Mouse (Mus musculus): Measurements from ENCODE around the gene Ntrk3. TPM values are rescaled to one million over a fixed set of nuclear protein-coding genes. Genes with fewer than 3 reads are reported as not detected.
A peak's percentile ranks its signal among the peaks of the same experiment; 100 is the strongest.

Gene Ntrk3
- polyA plus RNA-seq, 1 experiment = 104 TPM

DNA sequence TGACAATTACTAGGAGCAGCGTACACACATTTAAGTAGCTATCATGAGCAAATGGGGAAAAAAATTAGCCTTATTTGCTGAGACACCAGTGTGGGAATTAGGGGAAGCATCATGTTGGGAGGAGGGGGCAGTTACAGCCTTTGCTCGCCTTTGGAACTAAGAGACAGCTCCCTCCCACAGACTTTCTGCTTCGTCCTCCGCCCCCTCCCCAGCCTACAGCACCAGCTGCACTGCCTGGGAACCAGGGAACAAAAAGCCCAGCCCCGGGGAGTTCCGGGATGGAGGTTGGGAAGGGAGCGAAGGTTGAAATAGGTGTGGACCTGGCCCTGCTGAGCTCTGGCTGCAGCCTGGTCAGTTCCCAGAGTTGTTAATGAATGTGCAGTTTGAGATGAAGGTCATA is 151.9 kb downstream of the Ntrk3 start:
- Histone ChIP-seq H3K27ac (replicated peaks; ENCODE audit: low read depth, low read length) (no peak overlapping the region), H3K4me3 (ENCODE audit: insufficient read depth, low read depth, low read length) (no peak overlapping the region), H3K4me1 (ENCODE audit: control insufficient read depth, insufficient read depth, insufficient read length, low read length) (no peaks in the 10 kb centered on the region)

DNA sequence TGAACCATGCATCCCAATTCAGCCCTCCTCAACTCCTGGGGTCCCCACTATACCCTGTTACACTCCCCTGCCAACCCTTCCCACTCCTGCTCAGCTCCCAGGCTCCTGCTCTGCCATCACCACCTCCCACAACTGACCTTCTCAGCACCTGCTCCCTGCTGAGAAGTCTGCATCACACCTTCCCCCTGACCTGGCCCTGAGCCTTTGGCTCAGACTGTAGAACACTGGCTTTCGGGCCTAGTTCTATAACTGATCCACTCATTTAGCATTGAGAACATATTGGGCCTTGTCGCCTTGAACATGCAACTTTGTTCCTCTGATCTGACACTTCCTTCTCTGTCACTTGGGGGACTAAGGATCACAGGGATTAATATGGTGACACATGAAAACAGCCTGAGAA is 152.9 kb downstream of the Ntrk3 start:
- H3K27ac ChIP-seq (replicated peaks; ENCODE audit: low read depth, low read length) = no peak overlapping the region
- no peak overlapping the region for H3K4me3 ChIP-seq (ENCODE audit: insufficient read depth, low read depth, low read length)
- no peaks in the 10 kb centered on the region for H3K4me1 ChIP-seq (ENCODE audit: control insufficient read depth, insufficient read depth, insufficient read length, low read length)

DNA sequence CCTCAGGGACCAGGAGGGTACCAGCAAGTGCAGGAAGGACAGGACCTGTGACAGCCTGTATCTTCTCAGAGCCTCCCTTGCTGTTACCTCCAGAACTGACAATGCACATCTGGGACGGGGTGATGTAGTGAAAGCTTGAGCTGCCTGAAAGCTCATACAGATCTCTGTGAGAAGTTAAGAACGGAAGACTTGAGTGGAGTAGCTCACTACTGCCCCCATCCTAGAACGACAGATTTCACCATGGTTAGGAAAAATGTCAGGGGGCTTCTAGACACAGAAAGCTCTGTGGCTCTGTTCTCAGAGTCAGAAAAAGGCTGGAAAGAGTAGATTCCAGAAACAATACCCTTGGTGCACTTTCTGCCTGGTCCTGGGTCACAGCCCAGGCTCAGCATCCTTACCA is 153.3 kb downstream of the Ntrk3 start:
- H3K4me1 ChIP-seq (ENCODE audit: control insufficient read depth, insufficient read depth, insufficient read length, low read length) = no peaks in the 10 kb centered on the region
- H3K27ac ChIP-seq (replicated peaks; ENCODE audit: low read depth, low read length) = no peak overlapping the region
- H3K4me3 ChIP-seq (ENCODE audit: insufficient read depth, low read depth, low read length) = no peak overlapping the region

DNA sequence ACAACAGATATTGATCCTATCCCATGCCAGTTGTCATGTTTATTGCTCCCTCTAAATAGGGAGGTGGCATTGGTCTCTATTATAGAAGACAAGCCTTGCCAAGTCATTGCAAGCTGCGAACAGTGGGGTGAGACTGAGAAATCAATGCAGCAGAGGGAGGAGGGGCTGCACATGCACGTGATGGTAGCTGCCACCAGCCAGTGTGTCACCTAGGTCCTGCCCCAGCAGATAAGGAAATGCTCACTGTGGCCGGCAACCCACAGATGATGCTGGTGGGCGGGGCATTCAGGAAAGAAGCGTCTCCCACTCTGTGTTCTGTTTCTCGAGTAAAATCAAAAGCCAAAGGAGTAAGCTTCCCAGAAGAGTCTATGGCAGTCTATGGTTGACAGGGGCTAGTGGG is 154.1 kb downstream of the Ntrk3 start:
- no peaks in the 10 kb centered on the region for H3K4me1 ChIP-seq (ENCODE audit: control insufficient read depth, insufficient read depth, insufficient read length, low read length)
- H3K27ac ChIP-seq (replicated peaks; ENCODE audit: low read depth, low read length) = no peak overlapping the region
- no peak overlapping the region for H3K4me3 ChIP-seq (ENCODE audit: insufficient read depth, low read depth, low read length)

DNA sequence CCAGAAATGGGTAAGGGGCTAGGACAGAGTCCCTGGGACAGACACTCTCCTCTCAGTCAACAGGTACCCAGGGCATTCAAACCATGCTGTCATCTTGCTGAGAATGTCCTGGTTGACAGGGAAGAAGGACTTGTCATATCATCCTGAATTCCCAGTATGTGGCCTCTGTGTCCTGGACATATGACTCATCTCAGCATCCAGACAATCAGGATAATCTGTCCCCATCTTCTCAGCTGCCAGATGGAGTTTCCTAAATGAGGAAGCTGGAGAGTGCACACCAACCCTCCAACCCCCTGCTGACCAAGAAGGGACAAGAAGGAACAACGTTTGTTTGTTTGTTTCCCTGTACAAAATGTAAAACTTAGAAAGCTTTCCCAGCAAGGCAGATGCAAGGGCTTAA is 156.5 kb downstream of the Ntrk3 start:
- Histone ChIP-seq H3K4me3 (ENCODE audit: insufficient read depth, low read depth, low read length) (no peak overlapping the region), H3K27ac (replicated peaks; ENCODE audit: low read depth, low read length) (no peak overlapping the region), H3K4me1 (ENCODE audit: control insufficient read depth, insufficient read depth, insufficient read length, low read length) (no peaks in the 10 kb centered on the region)

DNA sequence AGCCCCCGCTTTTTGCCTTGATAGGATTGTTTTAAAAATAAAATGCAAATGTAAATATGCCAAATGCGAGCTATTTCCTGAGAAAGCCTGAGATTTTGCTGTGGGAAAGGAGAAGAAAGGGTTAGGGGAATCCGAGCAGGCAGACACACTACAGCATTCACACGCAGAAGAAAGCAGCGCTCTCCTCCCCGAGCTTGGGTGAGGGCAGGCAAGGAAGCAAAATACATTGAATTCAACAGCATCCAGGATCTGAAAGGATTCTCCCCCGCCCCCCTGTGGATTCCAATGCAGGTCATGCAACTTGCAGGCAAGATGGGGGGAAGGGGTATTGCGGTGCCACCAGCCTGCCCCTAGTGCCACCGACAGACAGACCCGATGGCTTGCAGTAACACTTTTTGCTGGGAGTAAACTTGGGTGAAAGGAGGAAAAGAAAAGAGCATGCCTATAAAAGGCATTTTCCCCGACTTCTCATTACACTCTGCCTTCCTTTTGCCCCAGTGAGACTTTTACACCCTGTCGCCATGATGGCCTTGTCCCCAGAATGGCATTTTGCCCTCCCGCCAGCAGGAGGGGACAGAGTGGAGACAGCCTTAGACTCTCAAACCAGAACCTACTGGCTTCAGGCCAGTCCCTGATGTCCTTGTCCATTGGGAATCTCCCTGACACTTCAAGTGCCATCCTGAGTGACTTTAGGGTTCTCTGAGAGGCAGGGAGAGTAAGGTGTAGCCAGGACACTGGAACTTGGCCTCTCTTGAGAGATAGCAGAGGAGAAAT is 158.2 kb downstream of the Ntrk3 start:
- H3K27ac ChIP-seq (replicated peaks; ENCODE audit: low read depth, low read length) = no peak overlapping the region
- peak overlapping the region; percentile 68 for H3K4me3 ChIP-seq (ENCODE audit: insufficient read depth, low read depth, low read length)
- H3K4me1 ChIP-seq (ENCODE audit: control insufficient read depth, insufficient read depth, insufficient read length, low read length) = peaks cover 3% of the 10 kb centered on the region

DNA sequence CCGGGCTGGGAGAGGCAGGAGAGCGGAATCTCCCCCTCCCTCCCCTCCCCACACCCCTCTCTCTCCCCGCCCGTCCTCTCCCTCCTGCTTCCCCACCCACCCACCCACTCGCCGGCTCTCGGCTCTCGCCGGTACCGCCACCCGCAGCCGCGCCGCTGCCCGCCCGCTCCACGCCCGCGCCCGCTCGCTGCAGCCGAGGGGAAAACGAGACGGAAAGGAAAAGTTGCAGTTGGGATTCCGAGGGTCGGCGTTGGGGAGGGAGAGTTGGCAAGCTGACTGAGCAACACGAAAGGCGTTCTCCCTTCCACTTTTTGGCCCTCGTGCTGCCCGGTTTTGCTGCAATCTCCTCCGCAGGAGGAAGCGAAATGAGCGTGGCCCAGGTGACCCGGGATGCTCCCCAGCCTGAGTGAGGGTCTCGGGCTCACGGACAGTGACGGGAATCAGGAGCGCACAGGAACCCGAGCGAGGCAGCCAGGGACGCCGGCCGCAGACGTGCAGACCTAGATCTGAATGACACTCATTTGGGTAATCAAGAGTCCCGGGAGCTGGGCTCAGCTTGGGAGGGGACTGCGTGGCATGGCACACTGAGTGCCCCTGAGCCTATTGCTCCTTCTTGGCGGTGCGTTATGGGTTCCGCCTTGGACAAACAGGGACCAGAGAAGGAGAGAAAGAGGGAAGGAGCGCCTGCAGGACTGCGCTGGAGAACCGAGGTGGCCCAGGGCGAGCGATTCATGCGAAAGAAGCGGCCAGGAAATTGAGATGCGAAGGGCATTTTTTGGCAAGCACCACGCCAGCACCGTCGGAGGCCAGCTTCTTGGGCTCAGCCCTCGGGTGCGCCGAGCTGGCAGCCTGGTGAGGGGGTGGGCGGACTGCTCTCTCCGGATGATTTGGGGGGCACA is 159.1 kb downstream of the Ntrk3 start:
- peaks cover 4% of the 10 kb centered on the region for H3K4me1 ChIP-seq (ENCODE audit: control insufficient read depth, insufficient read depth, insufficient read length, low read length)
- peak overlapping the region; percentile 68 for H3K4me3 ChIP-seq (ENCODE audit: insufficient read depth, low read depth, low read length)
- 0 out of 2 replicates have a peak overlapping the region, but pooled peaks have one; percentile 13 for H3K27ac ChIP-seq (replicated peaks; ENCODE audit: low read depth, low read length)

DNA sequence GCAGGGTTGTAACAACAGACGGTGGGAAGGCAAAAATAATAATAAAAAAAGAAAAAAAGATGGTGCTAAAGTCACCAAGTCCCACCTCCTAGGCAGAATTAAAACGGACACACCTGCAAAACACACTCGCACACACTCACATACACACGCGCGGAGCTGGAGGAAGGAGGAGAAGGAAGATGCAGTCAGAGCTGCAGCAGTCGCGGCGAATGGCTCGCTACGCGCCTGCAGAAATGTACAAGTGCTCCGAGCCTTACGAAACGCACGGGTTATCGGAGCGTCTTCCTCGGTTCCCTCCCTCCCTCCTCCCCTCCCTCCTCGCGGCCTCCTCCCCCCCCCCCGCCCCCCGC is 159.7 kb downstream of the Ntrk3 start:
- H3K4me3 ChIP-seq (ENCODE audit: insufficient read depth, low read depth, low read length) = peak overlapping the region; percentile 59
- H3K27ac ChIP-seq (replicated peaks; ENCODE audit: low read depth, low read length) = no peak overlapping the region
- H3K4me1 ChIP-seq (ENCODE audit: control insufficient read depth, insufficient read depth, insufficient read length, low read length) = peaks cover 4% of the 10 kb centered on the region

DNA sequence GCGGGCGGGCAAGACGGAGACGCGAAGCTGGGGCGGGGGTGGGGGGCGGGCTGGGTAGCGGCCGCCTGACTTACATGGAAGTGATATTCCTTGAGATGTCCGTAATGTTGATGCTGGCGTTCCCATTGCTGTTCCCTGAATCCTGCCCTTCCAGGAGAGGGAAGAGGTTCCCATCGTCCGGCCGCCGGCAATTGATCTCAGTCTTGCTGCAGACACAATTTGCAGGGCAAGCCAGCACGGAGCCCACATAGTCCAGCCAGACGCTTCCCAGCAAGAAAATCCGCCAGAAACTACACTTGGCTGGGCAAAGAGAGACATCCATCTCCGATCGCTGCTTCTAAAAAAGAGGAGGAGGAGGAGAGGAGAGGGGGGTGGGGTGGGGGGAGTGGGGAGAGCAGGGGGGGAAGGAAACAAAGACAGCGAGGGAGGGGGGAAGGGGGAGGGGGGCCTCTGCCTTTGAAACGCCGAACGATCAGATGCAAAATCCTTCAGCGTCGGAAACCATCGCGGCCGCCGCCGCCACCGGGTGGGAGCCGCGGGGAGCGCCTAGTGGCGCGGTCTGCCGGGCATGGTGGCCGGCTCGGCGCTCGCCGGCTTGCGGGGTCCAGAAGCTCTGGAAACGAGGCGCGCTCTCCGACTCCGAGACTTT is 160.2 kb downstream of the Ntrk3 start:
- peaks cover 4% of the 10 kb centered on the region for H3K4me1 ChIP-seq (ENCODE audit: control insufficient read depth, insufficient read depth, insufficient read length, low read length)
- H3K27ac ChIP-seq (replicated peaks; ENCODE audit: low read depth, low read length) = no peak overlapping the region
- peak overlapping the region; percentile 79 for H3K4me3 ChIP-seq (ENCODE audit: insufficient read depth, low read depth, low read length)

DNA sequence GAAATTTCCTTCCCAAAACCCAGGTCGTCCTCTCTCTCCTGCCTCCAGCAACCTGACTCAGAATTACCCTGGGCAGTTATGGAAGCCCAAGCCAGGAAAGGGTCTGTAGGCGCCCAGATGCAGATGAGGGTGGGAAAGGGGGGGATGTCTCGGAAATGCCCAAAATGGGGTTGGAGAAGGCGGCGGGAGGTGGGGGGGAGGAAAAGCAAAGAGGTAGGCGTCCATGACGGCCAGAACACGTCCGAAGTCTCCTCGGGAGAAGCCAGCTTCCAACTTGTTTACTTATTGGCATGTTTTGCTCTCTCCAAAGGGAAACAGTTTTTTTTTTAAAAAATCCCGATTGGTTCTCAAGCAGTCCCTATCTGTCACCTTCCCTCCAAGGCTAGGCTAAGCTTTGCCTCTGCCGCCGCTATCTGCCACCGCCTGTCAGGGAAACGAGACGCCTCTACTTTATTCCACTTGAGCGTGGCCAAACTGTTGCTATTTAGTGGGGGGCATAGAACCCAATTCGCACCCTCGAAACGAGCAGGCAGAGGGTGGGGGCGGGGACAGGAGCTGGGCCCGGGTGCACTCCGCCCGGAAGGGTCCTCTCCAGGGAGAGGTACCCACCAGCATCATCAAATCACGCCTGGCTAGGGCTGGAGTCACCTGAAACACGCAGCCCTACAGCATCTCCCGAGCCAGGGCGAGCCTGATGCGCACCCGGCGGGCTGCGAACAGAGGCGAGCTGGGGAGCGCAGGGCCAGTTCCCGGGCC is 160.9 kb downstream of the Ntrk3 start:
- peaks cover 4% of the 10 kb centered on the region for H3K4me1 ChIP-seq (ENCODE audit: control insufficient read depth, insufficient read depth, insufficient read length, low read length)
- peak overlapping the region; percentile 52 for H3K27ac ChIP-seq (replicated peaks; ENCODE audit: low read depth, low read length)
- peak overlapping the region; percentile 79 for H3K4me3 ChIP-seq (ENCODE audit: insufficient read depth, low read depth, low read length)

DNA sequence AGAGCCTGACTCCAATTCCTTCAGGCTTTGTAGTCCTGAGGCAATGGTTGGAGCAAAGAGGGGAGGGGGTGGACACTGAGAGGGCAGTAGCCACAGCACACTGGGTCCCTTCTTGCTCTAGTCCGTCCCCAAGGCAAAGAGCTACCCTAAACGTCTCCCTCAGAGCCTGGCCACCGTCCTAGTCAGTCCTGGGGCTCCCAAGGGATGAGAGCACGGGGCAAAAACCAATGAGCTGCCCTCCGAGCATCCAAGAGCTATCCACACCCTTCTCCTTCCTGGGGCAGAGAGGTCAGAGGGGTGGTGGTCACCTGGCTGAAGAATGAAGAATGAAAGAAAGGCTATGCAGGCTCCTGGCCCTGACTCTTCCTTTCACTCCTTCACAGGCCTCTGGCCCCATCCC is 161.6 kb downstream of the Ntrk3 start:
- peak overlapping the region; percentile 79 for H3K4me3 ChIP-seq (ENCODE audit: insufficient read depth, low read depth, low read length)
- peak overlapping the region; percentile 39 for H3K27ac ChIP-seq (replicated peaks; ENCODE audit: low read depth, low read length)
- peaks cover 4% of the 10 kb centered on the region for H3K4me1 ChIP-seq (ENCODE audit: control insufficient read depth, insufficient read depth, insufficient read length, low read length)

DNA sequence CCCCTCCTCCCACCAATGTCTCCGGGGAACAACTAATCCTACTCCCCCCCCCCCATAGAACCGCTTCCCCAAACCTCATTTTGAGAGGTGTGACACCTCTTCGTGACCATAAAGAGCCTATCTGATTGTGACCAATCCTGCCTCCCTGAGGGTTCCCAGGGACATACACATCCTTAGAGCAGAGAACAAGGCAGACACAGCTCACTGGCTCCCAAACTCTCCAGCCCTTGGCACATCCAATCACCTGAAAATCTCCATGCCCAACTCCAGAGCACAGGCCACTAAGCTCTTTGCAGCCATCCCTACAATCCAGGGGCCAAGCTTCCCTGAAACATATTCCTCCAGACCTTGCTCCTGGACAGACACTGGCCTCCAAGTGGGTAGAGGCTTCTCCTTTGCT is 162.3 kb downstream of the Ntrk3 start:
- peak overlapping the region; percentile 15; the same call in 1 of the 2 replicates for H3K27ac ChIP-seq (replicated peaks; ENCODE audit: low read depth, low read length)
- peaks cover 4% of the 10 kb centered on the region for H3K4me1 ChIP-seq (ENCODE audit: control insufficient read depth, insufficient read depth, insufficient read length, low read length)
- H3K4me3 ChIP-seq (ENCODE audit: insufficient read depth, low read depth, low read length) = peak overlapping the region; percentile 79

DNA sequence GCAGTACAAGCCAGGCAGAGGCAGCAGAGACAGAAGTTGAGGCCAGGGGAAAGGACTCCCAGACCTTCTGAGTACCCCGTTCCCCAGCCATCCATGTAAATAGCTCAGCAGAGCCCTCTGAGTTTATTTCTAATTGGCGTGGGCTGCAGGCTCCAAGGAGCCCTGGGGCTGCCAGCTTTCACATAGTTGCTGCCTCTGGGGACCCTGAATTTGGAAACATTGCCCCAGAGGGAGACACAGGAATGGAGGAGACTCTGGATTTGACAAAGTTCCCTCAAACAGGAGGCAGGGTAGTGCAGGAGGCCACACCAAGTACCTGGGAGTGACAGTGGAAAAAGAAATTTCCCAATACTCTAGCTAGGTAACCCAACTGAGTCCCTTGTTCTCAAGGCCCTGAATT is 166.6 kb downstream of the Ntrk3 start:
- peaks cover 10% of the 10 kb centered on the region for H3K4me1 ChIP-seq (ENCODE audit: control insufficient read depth, insufficient read depth, insufficient read length, low read length)
- H3K4me3 ChIP-seq (ENCODE audit: insufficient read depth, low read depth, low read length) = no peak overlapping the region

DNA sequence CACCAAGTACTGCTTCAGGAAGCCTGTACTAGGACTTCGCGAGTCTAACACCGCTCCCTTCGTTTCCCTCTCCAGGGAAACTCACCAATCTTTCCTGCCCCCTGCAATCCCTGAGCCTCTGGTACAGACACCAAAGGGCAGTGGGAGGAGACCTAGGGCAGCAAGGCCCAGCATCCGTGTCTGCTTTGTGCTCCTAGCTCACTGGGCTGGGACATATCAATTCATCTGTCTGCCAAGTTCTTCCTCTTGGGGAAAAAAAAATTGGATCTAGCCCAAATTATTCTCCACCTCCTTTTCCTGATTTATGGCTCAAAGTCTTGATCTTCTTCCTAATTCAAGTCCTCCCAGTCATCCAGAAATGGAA is 168.6 kb downstream of the Ntrk3 start:
- Histone ChIP-seq H3K4me1 (ENCODE audit: control insufficient read depth, insufficient read depth, insufficient read length, low read length) (peaks cover 7% of the 10 kb centered on the region; the same call in 1 of the 2 replicates), H3K4me3 (ENCODE audit: insufficient read depth, low read depth, low read length) (no peak overlapping the region), H3K27ac (replicated peaks; ENCODE audit: low read depth, low read length) (0 out of 2 replicates have a peak overlapping the region, but pooled peaks have one; percentile 1)

More for the DNA sequence above, 166.6 kb downstream of the Ntrk3 start:
- peak overlapping the region; percentile 65 for H3K27ac ChIP-seq (replicated peaks; ENCODE audit: low read depth, low read length)

All from brown adipose tissue, adult 24 weeks (tissue).